Mouse (Mus musculus): ENCODE measurements around the gene Sh3rf3.

Sh3rf3 gene

GRCm38 (mm10) chr10:58848536-58848935 lies 35.4 kb downstream of the Sh3rf3 start:
- DNase-seq (ENCODE audit: low read depth, low spot score), result no peak

GRCm38 (mm10) chr10:58854548-58855198 lies 41.5 kb downstream of the Sh3rf3 start:
- peak; percentile 17 for DNase-seq (ENCODE audit: low read depth, low spot score)

GRCm38 (mm10) chr10:58855199-58855751 lies 42.1 kb downstream of the Sh3rf3 start:
- DNase-seq (ENCODE audit: low read depth, low spot score), result no peak

GRCm38 (mm10) chr10:58855814-58856213 lies 42.7 kb downstream of the Sh3rf3 start:
- DNase-seq (ENCODE audit: low read depth, low spot score), result no peak

GRCm38 (mm10) chr10:58856742-58857141 lies 43.6 kb downstream of the Sh3rf3 start:
- no peak for DNase-seq (ENCODE audit: low read depth, low spot score)

- DNase-seq (ENCODE audit: low read depth, low spot score), result no peak
These were observed 51.6 kb downstream of the Sh3rf3 start for GRCm38 (mm10) chr10:58864735-58865134.

- DNase-seq (ENCODE audit: low read depth, low spot score), result no peak
These were observed 54.4 kb downstream of the Sh3rf3 start for GRCm38 (mm10) chr10:58867536-58867935.

- no peak for DNase-seq (ENCODE audit: low read depth, low spot score)
These were observed 56.7 kb downstream of the Sh3rf3 start for GRCm38 (mm10) chr10:58869836-58870235.

GRCm38 (mm10) chr10:58871149-58871820 lies 58.1 kb downstream of the Sh3rf3 start:
- no peak for DNase-seq (ENCODE audit: low read depth, low spot score)

- no peak for DNase-seq (ENCODE audit: low read depth, low spot score)
These were observed 58.8 kb downstream of the Sh3rf3 start for GRCm38 (mm10) chr10:58871821-58872577.

GRCm38 (mm10) chr10:58877835-58878234 lies 64.7 kb downstream of the Sh3rf3 start:
- DNase-seq (ENCODE audit: low read depth, low spot score), result no peak

GRCm38 (mm10) chr10:58878636-58879035 lies 65.5 kb downstream of the Sh3rf3 start:
- DNase-seq (ENCODE audit: low read depth, low spot score), result peak; percentile 68

GRCm38 (mm10) chr10:58882741-58883140 lies 69.6 kb downstream of the Sh3rf3 start:
- no peak for DNase-seq (ENCODE audit: low read depth, low spot score)

GRCm38 (mm10) chr10:58885351-58885750 lies 72.2 kb downstream of the Sh3rf3 start:
- DNase-seq (ENCODE audit: low read depth, low spot score), result no peak

- no peak for DNase-seq (ENCODE audit: low read depth, low spot score)
These were observed 72.7 kb downstream of the Sh3rf3 start for GRCm38 (mm10) chr10:58885816-58886215.

GRCm38 (mm10) chr10:58890671-58891439 lies 77.7 kb downstream of the Sh3rf3 start:
- DNase-seq (ENCODE audit: low read depth, low spot score), result no peak

GRCm38 (mm10) chr10:58895431-58895830 lies 82.3 kb downstream of the Sh3rf3 start:
- no peak for DNase-seq (ENCODE audit: low read depth, low spot score)

GRCm38 (mm10) chr10:58897009-58897543 lies 83.9 kb downstream of the Sh3rf3 start:
- DNase-seq (ENCODE audit: low read depth, low spot score), result peak; percentile 11

- DNase-seq (ENCODE audit: low read depth, low spot score), result peak; percentile 11
These were observed 92.1 kb downstream of the Sh3rf3 start for GRCm38 (mm10) chr10:58905253-58905652.

GRCm38 (mm10) chr10:58907001-58907443 lies 93.9 kb downstream of the Sh3rf3 start:
- no peak for DNase-seq (ENCODE audit: low read depth, low spot score)

- peak; percentile 66 for DNase-seq (ENCODE audit: low read depth, low spot score)
These were observed 95.3 kb downstream of the Sh3rf3 start for GRCm38 (mm10) chr10:58908451-58908850.

All from ZHBTc4 (cell line).